Mouse (Mus musculus) B cell, adult 62 days (primary cell): ENCODE data around the gene Arhgef15. TPM values are rescaled to one million over a fixed set of nuclear protein-coding genes. Genes with fewer than 3 reads are reported as not detected.

Source experiments
- total RNA-seq: library from RNA; stranded (reverse); gene quantifications from 4 replicates; pipeline ENCODE4 v1.2.4, GENCODE M21; 2023

The Arhgef15 gene
- not detected in 4 replicates for total RNA-seq

GRCm38 (mm10) chr11:68957308-68957707 is at the start of gene Arhgef15:
Gene Arhgef15 (minus strand): TSS chr11:68957480.

GRCm38 (mm10) chr11:68975085-68975484 is 17.8 kb upstream of the Arhgef15 start, which contains the start of gene Rangrf:
Gene Rangrf (minus strand): TSS chr11:68975185.

GRCm38 (mm10) chr11:68967337-68968282 is 10.3 kb upstream of the Arhgef15 start, which contains the start of gene Slc25a35:
Gene Slc25a35 (plus strand): TSS chr11:68968131.

GRCm38 (mm10) chr11:68926981-68927380 is 30.3 kb downstream of the Arhgef15 start, which contains the start of gene Odf4:
Gene Odf4 (minus strand): TSS chr11:68927081.

GRCm38 (mm10) chr11:68901351-68902046 is 55.8 kb downstream of the Arhgef15 start, which contains the start of gene Rpl26:
Gene Rpl26 (plus strand): TSS chr11:68901583.

Other genes with a start within 250 kb of the Arhgef15 start
- gene Ndel1, start 85.6 kb downstream of the Arhgef15 start, total RNA-seq: 70.9 to 74.4 TPM (median 72.4 TPM) in 4 replicates
- not detected in 4 replicates for gene Rnf222, start 68.9 kb downstream of the Arhgef15 start, total RNA-seq
- 2,247 to 2,456 TPM (median 2,364 TPM) in 4 replicates for gene Rpl26, start 55.9 kb downstream of the Arhgef15 start, total RNA-seq
- gene Odf4, start 30.4 kb downstream of the Arhgef15 start, total RNA-seq: not detected in 4 replicates
- gene Slc25a35, start 10.7 kb upstream of the Arhgef15 start, total RNA-seq: 2.0 to 2.9 TPM (median 2.5 TPM) in 4 replicates
- 5.4 to 8.6 TPM (median 6.4 TPM) in 4 replicates for gene Rangrf, start 17.7 kb upstream of the Arhgef15 start, total RNA-seq
- 25.7 to 31.7 TPM (median 28.4 TPM) in 4 replicates for gene Pfas, start 51.0 kb upstream of the Arhgef15 start, total RNA-seq
- gene Ctc1, start 58.4 kb upstream of the Arhgef15 start, total RNA-seq: 26.3 to 45.3 TPM (median 38.3 TPM) in 4 replicates
- gene Aurkb, start 88.2 kb upstream of the Arhgef15 start, total RNA-seq: 5.3 to 6.2 TPM (median 5.8 TPM) in 4 replicates
- 18.1 to 20.5 TPM (median 19.0 TPM) in 4 replicates for gene Borcs6, start 102.2 kb upstream of the Arhgef15 start, total RNA-seq
- 1.2 to 6.0 TPM (median 4.0 TPM) in 4 replicates for gene Tmem107, start 113.3 kb upstream of the Arhgef15 start, total RNA-seq
- 445 to 472 TPM (median 459 TPM) in 4 replicates for gene Vamp2, start 131.0 kb upstream of the Arhgef15 start, total RNA-seq
- 846 to 879 TPM (median 871 TPM) in 4 replicates for gene Per1, start 137.7 kb upstream of the Arhgef15 start, total RNA-seq
- 0.42 TPM in 1 of 4 replicates, not detected in the others for gene Hes7, start 162.9 kb upstream of the Arhgef15 start, total RNA-seq
- not detected in 4 replicates for gene 9130213A22Rik, start 165.1 kb upstream of the Arhgef15 start, total RNA-seq
- 1.5 to 3.1 TPM (median 2.2 TPM) in 4 replicates for gene Aloxe3, start 168.4 kb upstream of the Arhgef15 start, total RNA-seq
- not detected in 4 replicates for gene Alox12b, start 199.5 kb upstream of the Arhgef15 start, total RNA-seq
- gene Alox8, start 240.4 kb upstream of the Arhgef15 start, total RNA-seq: not detected in 4 replicates